ENCODE assay signal across 8 mouse cellular contexts in genomic region chr3:89772588-89772967, GRCm38 (mm10). TPM values are rescaled to one million over a fixed set of nuclear protein-coding genes. Genes with fewer than 3 reads are reported as not detected.
DNase-seq lines count a peak whose midpoint lies in the region; ATAC-seq and TF ChIP-seq lines count a peak whose summit lies in the region.

No protein-coding gene starts in this region.

- DNase-seq in B cell, adult 2 months = peak; percentile 88 to 91
- peak; percentile 95 for DNase-seq in brain, adult 2 months (ENCODE audit: low read depth, low spot score)
- DNase-seq in heart, adult 9 months (ENCODE audit: low spot score in 2 of 2) = peak; percentile 75 to 82
- peak; percentile 87 for DNase-seq in kidney, adult 9 months
- peak; percentile 82 for DNase-seq in limb, embryonic 14.5 days (ENCODE audit: low spot score)
- peak; percentile 76 to 89 for DNase-seq in spleen, adult 2 months (ENCODE audit: low read depth in 1 of 2, low spot score in 2 of 2)

- peak overlapping the region; percentile 98 for H3K9ac ChIP-seq in limb, embryonic 14.5 days (ENCODE audit: low read depth, low read length, severe bottlenecking)
- H3K9ac ChIP-seq in midbrain, embryonic 16.5 days (ENCODE audit: low read depth, low read length) = peak overlapping the region; percentile 97

- H3K27ac ChIP-seq in embryonic fibroblast, embryonic 13.5 days (ENCODE audit: insufficient read depth, low read length) = peak overlapping the region; percentile 59
- peak overlapping the region; percentile 97 for H3K27ac ChIP-seq in limb, embryonic 14.5 days (replicated peaks; ENCODE audit: low read depth, low read length)
- peak overlapping the region; percentile 94 for H3K27ac ChIP-seq in midbrain, embryonic 16.5 days (ENCODE audit: low read length)
- H3K27ac ChIP-seq in spleen, adult 2 months (ENCODE audit: insufficient read depth, low read length) = peak overlapping the region; percentile 84

- no peaks in the 10 kb centered on the region for H3K27me3 ChIP-seq in limb, embryonic 14.5 days (ENCODE audit: control insufficient read depth, insufficient read depth, low read length)
- no peaks in the 10 kb centered on the region for H3K27me3 ChIP-seq in midbrain, embryonic 16.5 days (ENCODE audit: control insufficient read depth, insufficient read depth, low read depth, low read length)
- no peaks in the 10 kb centered on the region for H3K27me3 ChIP-seq in spleen, adult 2 months (ENCODE audit: control insufficient read depth, insufficient read depth, low read length)

- H3K36me3 ChIP-seq in limb, embryonic 14.5 days (ENCODE audit: control insufficient read depth, insufficient read depth, low read length) = peaks cover 18% of the 10 kb centered on the region
- H3K36me3 ChIP-seq in midbrain, embryonic 16.5 days (ENCODE audit: control insufficient read depth, insufficient read depth, low read length) = peaks cover 10% of the 10 kb centered on the region; the same call in 1 of the 2 replicates
- H3K36me3 ChIP-seq in spleen, adult 2 months (ENCODE audit: control insufficient read depth, insufficient read depth, low read length) = peaks cover 15% of the 10 kb centered on the region

- under 1% methylated on average over 17 of the region's 17 CpGs for WGBS in limb, embryonic 14.5 days
- WGBS in midbrain, embryonic 16.5 days = 2% methylated on average over 17 of the region's 17 CpGs
- WGBS in spleen, adult 2 months = under 1% methylated on average over 17 of the region's 17 CpGs

- no peaks in the 10 kb centered on the region; the same call in 1 of the 2 replicates for H3K4me1 ChIP-seq in embryonic fibroblast, embryonic 13.5 days (ENCODE audit: control insufficient read depth, insufficient read depth, low read length)
- H3K4me1 ChIP-seq in limb, embryonic 14.5 days (ENCODE audit: control insufficient read depth, insufficient read depth, low read length) = peaks cover 19% of the 10 kb centered on the region
- H3K4me1 ChIP-seq in midbrain, embryonic 16.5 days (ENCODE audit: control insufficient read depth, insufficient read depth, low read length) = peaks cover 34% of the 10 kb centered on the region
- peaks cover 10% of the 10 kb centered on the region; the same call in 1 of the 2 replicates for H3K4me1 ChIP-seq in spleen, adult 2 months (ENCODE audit: control insufficient read depth, insufficient read depth, insufficient read length)

- peak; percentile 63 for ATAC-seq in limb, embryonic 14.5 days (ENCODE audit: low FRiP score, low read depth)
- peak; percentile 83 for ATAC-seq in midbrain, embryonic 16.5 days

- H3K9me3 ChIP-seq in limb, embryonic 14.5 days (ENCODE audit: control insufficient read depth, low read length) = no peaks in the 10 kb centered on the region
- H3K9me3 ChIP-seq in midbrain, embryonic 16.5 days (replicated peaks; ENCODE audit: control insufficient read depth, low read length, poor library complexity, severe bottlenecking) = no peaks in the 10 kb centered on the region

- peak overlapping the region; percentile 58 for H3K4me3 ChIP-seq in embryonic fibroblast, embryonic 13.5 days (ENCODE audit: insufficient read depth, low read length)
- H3K4me3 ChIP-seq in limb, embryonic 14.5 days (replicated peaks; ENCODE audit: low read length) = peak overlapping the region; percentile 98
- peak overlapping the region; percentile 98 for H3K4me3 ChIP-seq in midbrain, embryonic 16.5 days (ENCODE audit: low read depth, low read length)
- peak overlapping the region; percentile 74 for H3K4me3 ChIP-seq in spleen, adult 2 months (ENCODE audit: extremely low read depth, insufficient read depth, insufficient read length)

- peak overlapping the region; percentile 90 for H3K4me2 ChIP-seq in limb, embryonic 14.5 days (replicated peaks; ENCODE audit: low read depth, low read length, severe bottlenecking)
- H3K4me2 ChIP-seq in midbrain, embryonic 16.5 days (ENCODE audit: low read length) = peak overlapping the region; percentile 93

- TF ChIP-seq CTCF in embryonic fibroblast, embryonic 13.5 days (IDR thresholded peaks at IDR 0.05; ENCODE audit: borderline replicate concordance, insufficient read depth, low read length) = peak; percentile 88
- peak; percentile 92 for TF ChIP-seq CTCF in spleen, adult 2 months (IDR thresholded peaks at IDR 0.05; ENCODE audit: extremely low read depth, insufficient read depth, insufficient read length, insufficient replicate concordance)

- TF ChIP-seq POLR2A in embryonic fibroblast, embryonic 13.5 days (IDR thresholded peaks at IDR 0.05; ENCODE audit: low read depth, low read length) = no peak
- TF ChIP-seq POLR2A in limb, embryonic 14.5 days (IDR thresholded peaks at IDR 0.05; ENCODE audit: borderline replicate concordance, extremely low read depth, insufficient read depth, insufficient read length) = peak; percentile 48; the same call in 1 of the 2 replicates
- TF ChIP-seq POLR2A in spleen, adult 2 months (IDR thresholded peaks at IDR 0.05; ENCODE audit: low read depth, low read length) = no peak

RNA-seq across cellular contexts. Expression of gene Ube2q1, which starts 0.8 kb away (rescaled TPM):
- 77.4 and 84.9 TPM in 2 replicates for polyA plus RNA-seq in embryonic fibroblast, embryonic 13.5 days (2011; ENCODE audit: insufficient read length, low read depth, missing spikeins)
- 45.8 and 47.0 TPM in 2 replicates for polyA plus RNA-seq in limb, embryonic 14.5 days (2012; rRNA removed)
- 24.0 TPM in 2 replicates for polyA plus RNA-seq in limb, embryonic 14.5 days (2014; fragmentation: Nextera tagmentation; extraction: Ambion mirVana)
- polyA plus RNA-seq in midbrain, embryonic 16.5 days (2015; fragmentation: Nextera tagmentation; extraction: Ambion mirVana) = 10.7 and 10.9 TPM in 2 replicates
- polyA plus RNA-seq in spleen, adult 2 months (2012; rRNA removed) = 23.8 and 26.5 TPM in 2 replicates

RNA-seq across cellular contexts. Expression of gene Chrnb2, which starts 8.1 kb away (rescaled TPM):
- polyA plus RNA-seq in embryonic fibroblast, embryonic 13.5 days (2011; ENCODE audit: insufficient read length, low read depth, missing spikeins) = 0.22 and 0.39 TPM in 2 replicates
- 0.43 and 0.64 TPM in 2 replicates for polyA plus RNA-seq in limb, embryonic 14.5 days (2012; rRNA removed)
- 0.37 and 0.55 TPM in 2 replicates for polyA plus RNA-seq in limb, embryonic 14.5 days (2014; fragmentation: Nextera tagmentation; extraction: Ambion mirVana)
- 31.5 and 33.6 TPM in 2 replicates for polyA plus RNA-seq in midbrain, embryonic 16.5 days (2015; fragmentation: Nextera tagmentation; extraction: Ambion mirVana)
- 1.4 and 1.6 TPM in 2 replicates for polyA plus RNA-seq in spleen, adult 2 months (2012; rRNA removed)

RNA-seq across cellular contexts. Expression of gene Adar, which starts 57.8 kb away (rescaled TPM):
- 23.2 and 24.1 TPM in 2 replicates for polyA plus RNA-seq in embryonic fibroblast, embryonic 13.5 days (2011; ENCODE audit: insufficient read length, low read depth, missing spikeins)
- polyA plus RNA-seq in limb, embryonic 14.5 days (2012; rRNA removed) = 29.3 and 31.8 TPM in 2 replicates
- 10.8 and 14.7 TPM in 2 replicates for polyA plus RNA-seq in limb, embryonic 14.5 days (2014; fragmentation: Nextera tagmentation; extraction: Ambion mirVana)
- polyA plus RNA-seq in midbrain, embryonic 16.5 days (2015; fragmentation: Nextera tagmentation; extraction: Ambion mirVana) = 35.0 and 35.7 TPM in 2 replicates
- polyA plus RNA-seq in spleen, adult 2 months (2012; rRNA removed) = 40.5 and 45.0 TPM in 2 replicates

RNA-seq across cellular contexts. Expression of gene She, which starts 58.6 kb away (rescaled TPM):
- 0.17 TPM in 1 of 2 replicates, not detected in the other for polyA plus RNA-seq in embryonic fibroblast, embryonic 13.5 days (2011; ENCODE audit: insufficient read length, low read depth, missing spikeins)
- polyA plus RNA-seq in limb, embryonic 14.5 days (2012; rRNA removed) = 2.9 TPM in 2 replicates
- 4.7 and 4.9 TPM in 2 replicates for polyA plus RNA-seq in limb, embryonic 14.5 days (2014; fragmentation: Nextera tagmentation; extraction: Ambion mirVana)
- 1.3 and 1.4 TPM in 2 replicates for polyA plus RNA-seq in midbrain, embryonic 16.5 days (2015; fragmentation: Nextera tagmentation; extraction: Ambion mirVana)
- 1.1 TPM in 2 replicates for polyA plus RNA-seq in spleen, adult 2 months (2012; rRNA removed)

Comparison
In these comparisons a context has a peak if more than half of its experiments do, and no peak if none do; other contexts are left out.
1. Peak in every context shown above with its lines: DNase-seq, ATAC-seq, H3K4me3 ChIP-seq and H3K27ac ChIP-seq.
2. RNA of gene Chrnb2, which starts 8.1 kb away (polyA plus RNA-seq): 31.5 to 33.6 TPM in midbrain, embryonic 16.5 days; 1.4 to 1.6 TPM in spleen, adult 2 months, 0.37 to 0.64 TPM in limb, embryonic 14.5 days and 0.22 to 0.39 TPM in embryonic fibroblast, embryonic 13.5 days; every median in the first group is over 10 times any median in the second.